In genomic region chr13:34645519-34645918, GRCm38 (mm10) we compare ENCODE assay signal across 15 mouse cellular contexts.
"Had no signal": no experiment of that assay in that cellular context is flagged by ENCODE, and none has a peak within 500 bp of the region (broad histone marks: within the 10 kb centered on the region; RNA-seq: fewer than 3 reads in every experiment).

No protein-coding gene starts in this region.

- H3K4me3 ChIP-seq: neural tube, embryonic 15.5 days; stomach, embryonic 15.5 days had no signal

- H3K4me2 ChIP-seq: neural tube, embryonic 15.5 days; stomach, embryonic 15.5 days had no signal

- H3K27me3 ChIP-seq: stomach, embryonic 15.5 days had no signal

- DNase-seq: retina, postnatal 1 day; right cerebral cortex, adult 18-20 months; right cerebral cortex, postnatal 14 days; right cerebral cortex, postnatal 25 days; right cerebral cortex, postnatal 4 days; spleen, adult 18-20 months; thymus, adult 18-20 months; thymus, adult 2 months; thymus, postnatal 14 days; thymus, postnatal 25 days; thymus, postnatal 36 days; thymus, postnatal 4 days had no signal

- H3K9me3 ChIP-seq: neural tube, embryonic 15.5 days; stomach, embryonic 15.5 days had no signal

- H3K4me1 ChIP-seq: stomach, embryonic 15.5 days had no signal

- H3K36me3 ChIP-seq: neural tube, embryonic 15.5 days; stomach, embryonic 15.5 days had no signal

- H3K9ac ChIP-seq: neural tube, embryonic 15.5 days; stomach, embryonic 15.5 days had no signal

- H3K27ac ChIP-seq: neural tube, embryonic 15.5 days; stomach, embryonic 15.5 days; stomach, postnatal 0 days had no signal
